Mouse (Mus musculus) myocyte (in vitro differentiated cells): ENCODE data around the gene Otud7b.

Experiments
- CEBPB ChIP-seq: IDR thresholded peaks from 2 replicates; pipeline ENCODE4 v1.6.1; 2011; ENCODE audit warnings: mild to moderate bottlenecking, moderate library complexity; ENCODE audit not compliant: poor library complexity, insufficient read depth, severe bottlenecking
- E2F4 ChIP-seq: IDR thresholded peaks from one replicate; pipeline ENCODE4 v1.6.1; 2011; ENCODE audit warnings: mild to moderate bottlenecking, control low read depth, moderate library complexity; ENCODE audit not compliant: insufficient read depth
- MAX ChIP-seq: IDR thresholded peaks from one replicate; pipeline ENCODE4 v1.6.1; 2011; ENCODE audit warnings: low read depth, mild to moderate bottlenecking, control low read depth
- MYOD1 ChIP-seq, 3 experiments: IDR thresholded peaks; one replicate each; pipeline ENCODE4 v1.6.1; 2011; ENCODE audit warnings: control low read depth in 2 of 3, low read depth in 2 of 3, mild to moderate bottlenecking in 2 of 3, moderate library complexity in 1 of 3; ENCODE audit not compliant: insufficient read length in 2 of 3, control insufficient read depth in 1 of 3
- MYOG ChIP-seq, 3 experiments: IDR thresholded peaks; one replicate each; pipeline ENCODE4 v1.6.1; 2011; ENCODE audit warnings: control low read depth in 2 of 3, low read depth in 2 of 3, mild to moderate bottlenecking in 2 of 3; ENCODE audit not compliant: insufficient read length in 2 of 3, control insufficient read depth in 1 of 3, insufficient read depth in 1 of 3
- POLR2A ChIP-seq: IDR thresholded peaks from one replicate; pipeline ENCODE4 v1.6.1; 2011; ENCODE audit warnings: low read depth, mild to moderate bottlenecking, control low read depth, moderate library complexity; ENCODE audit not compliant: insufficient read length
- POLR2AphosphoS2 ChIP-seq: IDR thresholded peaks from one replicate; pipeline ENCODE4 v1.6.1; 2011; ENCODE audit warnings: low read depth, control low read depth; ENCODE audit not compliant: insufficient read length
- REST ChIP-seq: IDR thresholded peaks from one replicate; pipeline ENCODE4 v1.6.1; 2011; ENCODE audit warnings: mild to moderate bottlenecking, control low read depth, moderate library complexity; ENCODE audit not compliant: insufficient read depth, insufficient read length
- SRF ChIP-seq: IDR thresholded peaks from one replicate; pipeline ENCODE4 v1.6.1; 2011; ENCODE audit warnings: low read depth; ENCODE audit not compliant: control insufficient read depth, insufficient read length
- TCF12 ChIP-seq: IDR thresholded peaks from one replicate; pipeline ENCODE4 v1.6.1; 2011; ENCODE audit warnings: mild to moderate bottlenecking, control low read depth; ENCODE audit not compliant: poor library complexity, insufficient read depth, severe bottlenecking
- TCF3 ChIP-seq: IDR thresholded peaks from one replicate; pipeline ENCODE4 v1.6.1; 2011; ENCODE audit warnings: low read depth, control low read depth; ENCODE audit not compliant: insufficient read length
- USF1 ChIP-seq: IDR thresholded peaks from one replicate; pipeline ENCODE4 v1.6.1; 2011; ENCODE audit warnings: low read depth, mild to moderate bottlenecking, control low read depth, moderate library complexity

DNA sequence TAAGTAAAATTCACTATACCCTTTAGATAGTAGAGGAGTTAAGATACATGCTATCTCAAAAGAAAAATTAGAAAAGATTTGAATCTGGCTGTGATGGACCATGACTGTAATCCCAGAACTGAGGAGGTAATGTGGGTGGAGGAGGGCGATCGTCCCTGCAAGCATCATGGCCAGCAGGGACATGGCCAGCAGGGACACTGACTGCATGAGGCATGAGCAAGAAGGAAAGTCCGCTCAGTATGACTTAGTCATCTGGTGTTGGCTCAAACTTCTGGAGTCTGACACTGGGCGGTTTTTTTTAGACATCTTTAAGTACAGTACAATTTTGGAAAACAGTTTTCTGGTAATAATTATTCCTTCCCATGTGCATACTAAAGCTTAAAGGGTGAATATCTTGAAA lies 16.5 kb upstream of the Otud7b start:
- TF ChIP-seq E2F4 (no peak), MYOG (IDR thresholded peaks at IDR 0.05; ENCODE audit: control insufficient read depth in 1 of 3, insufficient read depth in 1 of 3, insufficient read length in 2 of 3, low read depth in 2 of 3) (no peak), POLR2A (peak; percentile 36), TCF12 (no peak), MAX (no peak), POLR2AphosphoS2 (no peak), MYOD1 (IDR thresholded peaks at IDR 0.05; ENCODE audit: control insufficient read depth in 1 of 3, insufficient read length in 2 of 3, low read depth in 2 of 3) (no peak), USF1 (no peak), REST (no peak), CEBPB (no peak), TCF3 (no peak), SRF (no peak)
